Mouse (Mus musculus) T-helper 1 cell (primary cell): ENCODE results near the gene Kdm4d.
"Not testable (repeated sequence)": the region's sequence is repeated elsewhere in the genome, so short reads cannot be mapped to it uniquely, and the experiment has no call there.

Source experiments
- in situ Hi-C: fragments of 300-600 bp; cut with MboI, MseI; formaldehyde crosslinking; loops from one replicate; pipeline ENCODE4 v1.15.1; 2025; ENCODE audit warnings: high pct_unique_total_duplicates

The Kdm4d gene

GRCm38 (mm10) chr9:14456320-14456719 is 44.0 kb downstream of the Kdm4d start:
- in situ Hi-C loops: no loop called here

GRCm38 (mm10) chr9:14451120-14451519 is 49.2 kb downstream of the Kdm4d start:
- in situ Hi-C loops: not testable (repeated sequence)

- in situ Hi-C loops: not testable (repeated sequence)
These were observed 53.2 kb downstream of the Kdm4d start for GRCm38 (mm10) chr9:14447086-14447485.

GRCm38 (mm10) chr9:14440347-14440746 is 59.9 kb downstream of the Kdm4d start:
- in situ Hi-C loops: no loop called here

GRCm38 (mm10) chr9:14433252-14433939 is 66.9 kb downstream of the Kdm4d start:
- in situ Hi-C loops: no loop called here
